Mouse (Mus musculus) liver, postnatal 0 days (tissue): ENCODE data around the gene Zfp36.

Experiments
- CTCF ChIP-seq: sonication (generic); IDR thresholded peaks from 2 replicates; pipeline ENCODE4 v1.5.1; 2016; ENCODE audit warnings: antibody characterized with exemption, low read depth
- EP300 ChIP-seq: IDR thresholded peaks from 2 replicates; pipeline ENCODE4 v1.6.1; 2016; ENCODE audit warnings: antibody characterized with exemption, low read depth, mild to moderate bottlenecking

DNA sequence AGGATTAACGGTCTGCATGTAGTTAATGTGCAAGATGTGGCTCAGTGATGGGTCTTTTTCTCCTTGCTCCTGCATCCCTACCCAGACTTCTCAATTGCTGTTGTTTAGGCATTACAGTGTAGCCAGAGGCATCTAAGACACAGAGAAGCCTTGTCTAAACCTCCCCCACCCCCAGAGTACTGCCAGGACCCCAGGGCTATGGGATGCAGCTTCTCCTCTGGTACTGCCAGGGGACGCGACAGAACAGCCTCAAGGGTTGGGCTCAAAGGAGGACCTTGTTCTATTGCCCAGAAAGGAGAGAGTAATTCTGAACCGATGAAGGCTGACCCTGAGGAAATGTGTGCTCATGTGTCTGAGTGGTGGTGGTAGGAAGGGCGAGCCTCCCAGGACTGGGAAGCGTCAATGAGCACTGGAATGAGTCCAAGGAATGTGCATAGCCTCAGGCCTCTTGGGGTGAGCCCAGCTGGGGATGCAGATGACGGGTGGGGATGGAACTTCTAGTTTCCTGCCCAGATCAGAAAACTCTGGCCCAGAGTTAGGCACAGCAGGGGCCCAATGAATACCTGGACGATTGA, 38.1 kb upstream of the Zfp36 start:
- TF ChIP-seq EP300 (no peak), CTCF (no peak)
